Mouse (Mus musculus) R1 (cell line): ENCODE results near the gene Olfr1065.
"Not testable (repeated sequence)": the region's sequence is repeated elsewhere in the genome, so short reads cannot be mapped to it uniquely, and the experiment has no call there.

Experiments
- DNase-seq: peaks from one replicate; pipeline ENCODE4 v3.0.0-alpha.2; 2018; ENCODE audit warnings: low read depth, low spot score

The Olfr1065 gene

DNA sequence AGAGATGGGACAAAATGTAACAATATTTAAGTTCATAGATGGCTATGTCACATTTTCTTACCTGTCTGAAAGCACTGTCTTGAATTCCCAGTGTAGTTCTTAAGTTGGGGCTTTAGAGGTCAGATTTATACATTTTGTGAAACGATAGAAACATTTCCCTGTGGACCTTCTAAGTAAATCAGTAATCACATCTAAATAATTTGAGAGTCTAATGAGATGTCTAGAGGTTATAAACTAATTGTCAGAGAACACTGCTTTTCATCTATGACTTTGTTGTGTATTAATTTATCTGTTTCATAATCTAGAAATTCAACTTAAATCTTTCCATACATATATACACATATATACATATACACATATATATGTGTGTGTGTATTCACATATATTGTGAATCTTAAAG, at the start of gene Olfr1065:
Gene Olfr1065 (minus strand): TSS at position 101 of the 400 bp plus-strand sequence.
- DNase-seq: not testable (repeated sequence)

DNA sequence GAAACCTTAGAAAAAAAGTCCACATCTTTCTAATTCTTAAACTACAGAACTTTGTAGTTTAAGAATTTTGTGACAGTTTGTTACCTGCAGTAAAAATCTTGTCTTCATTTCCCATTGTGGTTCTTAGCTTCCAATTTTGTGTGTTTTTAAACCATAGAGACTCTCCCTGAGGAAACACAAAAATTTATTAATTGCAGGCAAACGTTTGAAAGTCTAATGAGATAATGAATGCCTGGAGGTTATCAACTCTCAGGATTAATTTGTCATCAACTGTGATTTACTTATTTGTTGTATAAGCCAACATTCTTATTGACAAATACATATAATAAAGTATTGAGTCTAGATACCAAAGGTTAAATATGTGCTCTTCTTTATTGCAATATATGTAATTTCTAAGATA, 36.9 kb upstream of the Olfr1065 start, which contains the start of gene Olfr228:
Gene Olfr228 (minus strand): TSS at position 101 of the 400 bp plus-strand sequence.
- DNase-seq: no peak

DNA sequence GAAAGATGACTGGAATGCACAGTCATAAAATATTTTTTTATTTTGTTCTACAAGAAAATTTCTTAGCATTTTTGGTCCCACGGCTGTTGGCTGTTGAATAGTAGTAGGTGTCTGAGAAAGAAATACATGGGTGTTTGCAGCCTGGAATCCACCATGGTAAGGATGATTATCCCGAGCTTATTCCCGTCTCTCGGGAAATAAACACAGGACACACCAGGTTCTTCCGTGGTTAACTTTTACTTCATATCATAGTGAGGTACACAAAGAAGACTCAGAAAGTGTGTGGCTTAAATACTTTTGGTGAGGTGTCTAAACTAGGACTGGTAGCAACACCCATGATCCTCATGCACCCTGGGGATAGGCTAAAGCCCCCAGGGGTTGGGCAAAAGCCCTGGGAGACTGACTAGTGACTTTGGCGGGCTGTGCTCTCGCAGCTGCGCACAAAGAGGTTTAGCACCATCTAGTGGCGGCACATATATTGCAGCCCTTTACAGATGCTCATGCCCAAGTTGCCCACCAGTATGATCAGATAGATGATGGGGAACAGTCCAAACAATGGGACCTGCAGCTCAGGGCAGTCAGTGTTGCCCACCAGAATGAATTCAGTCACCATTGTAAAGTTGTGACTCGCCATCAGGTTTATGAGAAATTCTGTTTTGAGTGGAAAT, 14.2 kb upstream of the Olfr1065 start:
- DNase-seq: peak; percentile 53

DNA sequence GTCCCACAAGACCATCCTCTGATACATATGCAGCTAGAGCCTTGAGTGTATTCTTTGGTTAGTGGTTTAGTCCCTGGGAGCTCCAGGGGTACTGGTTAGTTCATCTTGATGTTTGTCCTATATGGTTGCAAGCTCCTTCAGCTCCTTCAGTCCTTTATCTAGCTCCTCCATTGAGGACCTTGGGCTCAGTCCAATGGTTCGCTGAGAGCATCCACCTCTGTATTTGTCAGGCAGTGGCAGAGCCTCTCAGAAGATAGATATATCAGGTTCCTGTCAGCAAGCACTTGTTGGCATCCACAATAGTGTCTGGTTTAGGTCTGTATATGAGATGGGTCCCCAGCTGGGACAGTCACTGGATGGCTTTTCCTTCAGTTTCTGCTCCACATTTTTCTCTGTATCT, 10.0 kb upstream of the Olfr1065 start:
- DNase-seq: no peak

DNA sequence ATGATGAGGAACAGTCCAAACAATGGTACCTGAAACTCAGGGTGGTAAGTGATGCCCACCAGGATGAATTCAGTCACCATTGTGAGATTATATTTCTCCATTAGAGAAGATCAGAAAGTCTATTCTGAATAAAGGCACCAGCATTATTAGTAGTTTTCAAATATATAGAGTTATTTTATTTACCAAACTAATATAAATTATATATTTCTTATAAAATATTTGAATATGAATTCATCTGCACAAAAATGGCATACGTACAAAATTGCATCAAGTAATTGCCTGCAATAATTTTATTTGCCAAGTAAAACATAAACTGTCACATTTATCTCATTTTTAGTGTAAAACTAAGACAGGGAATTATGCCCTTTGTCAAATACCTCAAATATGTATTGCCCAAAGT, 5.8 kb upstream of the Olfr1065 start, which contains the start of gene Olfr1066:
Gene Olfr1066 (minus strand): TSS at position 101 of the 400 bp plus-strand sequence.
- no peak for DNase-seq

DNA sequence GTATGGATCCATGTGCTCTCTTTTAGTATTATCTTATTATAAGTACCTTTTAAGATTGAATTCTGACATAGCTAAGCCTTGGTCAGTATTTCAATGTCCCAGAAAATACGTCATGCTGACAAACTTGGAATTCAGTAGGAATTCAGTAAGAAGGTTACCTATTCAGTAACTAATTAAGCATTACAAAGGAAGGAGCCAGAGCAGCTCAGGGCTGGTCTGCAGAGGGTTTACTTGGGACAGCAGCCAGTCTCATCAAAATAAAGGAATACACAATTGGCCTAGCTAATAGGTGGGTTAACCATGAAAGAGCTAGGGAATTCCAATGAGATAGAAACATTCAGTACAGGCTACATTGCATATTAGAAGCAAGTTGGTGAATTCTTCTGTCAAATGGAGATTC, 8.3 kb downstream of the Olfr1065 start:
- peak; percentile 90 for DNase-seq

DNA sequence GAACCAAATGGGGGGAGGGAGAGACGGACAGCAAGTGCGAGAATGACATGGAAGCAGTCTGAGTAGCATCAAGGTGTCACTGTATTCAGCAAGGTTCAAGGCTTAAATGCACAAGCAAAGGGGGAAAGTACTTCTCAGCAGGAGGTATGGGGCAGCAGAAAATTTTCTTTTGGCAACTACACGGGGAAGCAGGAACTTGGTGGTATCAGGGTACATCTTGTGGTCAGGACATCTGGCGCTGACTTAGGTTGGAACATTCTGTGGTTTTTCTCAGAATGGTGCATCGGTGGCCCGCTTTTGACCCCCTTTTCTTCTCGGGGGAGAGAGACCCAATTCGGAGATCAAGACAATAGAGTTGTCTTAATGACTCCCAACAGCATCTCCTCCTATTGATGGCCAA, 21.9 kb downstream of the Olfr1065 start:
- not testable (repeated sequence) for DNase-seq

DNA sequence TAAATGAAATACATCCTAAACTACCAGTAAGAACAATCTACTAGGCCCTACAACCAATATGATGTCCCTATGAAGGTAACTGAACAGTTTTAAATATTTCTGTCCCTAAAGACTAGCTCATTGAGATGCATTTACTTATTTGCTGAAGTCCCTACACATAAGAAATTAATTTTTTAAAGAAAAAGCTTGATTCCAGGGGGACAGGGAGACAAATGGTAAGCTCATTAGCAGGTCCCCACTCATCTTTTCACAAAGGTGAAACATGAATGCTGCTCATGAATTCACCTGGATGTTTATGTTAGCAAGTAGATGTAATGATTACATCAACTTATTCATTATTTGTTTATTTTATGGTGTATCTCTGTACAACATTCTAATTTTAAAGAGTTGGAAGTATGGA, 23.7 kb downstream of the Olfr1065 start, which contains the start of gene Olfr1062:
Gene Olfr1062 (minus strand): TSS at position 101 of the 400 bp plus-strand sequence.
- DNase-seq: not testable (repeated sequence)

DNA sequence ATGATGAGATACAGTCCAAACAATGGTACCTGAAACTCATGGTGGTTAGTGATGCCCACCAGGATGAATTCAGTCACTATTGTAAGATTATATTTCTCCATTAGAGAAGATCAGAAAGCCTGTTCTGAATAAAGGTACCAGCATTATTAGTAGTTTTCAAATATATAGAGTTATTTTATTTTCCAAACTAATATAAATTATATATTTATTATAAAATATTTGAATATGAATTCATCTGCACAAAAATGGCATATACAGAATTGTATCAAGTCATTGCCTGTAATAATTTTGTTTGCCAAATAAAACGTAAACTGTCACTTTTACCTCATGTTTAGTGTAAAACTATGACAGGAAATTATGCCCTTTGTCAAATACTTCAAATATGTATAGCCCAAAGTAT, 36.4 kb downstream of the Olfr1065 start, which contains the start of gene Olfr1061:
Gene Olfr1061 (minus strand): TSS at position 101 of the 400 bp plus-strand sequence.
- no peak for DNase-seq

DNA sequence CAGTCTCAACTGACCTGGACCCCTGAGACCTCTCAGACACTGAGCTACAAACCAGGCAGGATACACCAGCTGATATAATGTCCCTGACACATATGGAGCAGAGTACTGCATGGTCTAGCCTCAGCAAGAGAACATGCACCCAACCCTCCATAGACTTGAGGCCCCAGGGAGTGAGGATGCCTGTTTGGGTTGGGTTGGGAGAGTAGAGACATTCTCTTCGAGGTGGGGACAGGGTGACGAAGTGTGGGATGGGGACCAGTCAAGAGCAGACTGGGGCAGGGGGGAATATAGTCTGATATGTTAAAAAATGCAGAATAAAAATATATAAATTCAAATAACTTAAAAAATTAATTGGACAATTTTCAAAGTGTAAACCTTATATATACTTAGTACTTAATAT, 55.3 kb downstream of the Olfr1065 start:
- DNase-seq: no peak
